Mouse (Mus musculus) small intestine, adult 2 months (tissue): ENCODE results near the gene Zfp46. TPM values are rescaled to one million over a fixed set of nuclear protein-coding genes. Genes with fewer than 3 reads are reported as not detected.
A peak's percentile ranks its signal among the peaks of the same experiment; 100 is the strongest.

Experiments used
- H3K27ac ChIP-seq: fragments of 200-500 bp; 2 replicates; pipeline ENCODE4 v1.5.1; 2012; ENCODE audit warnings: low read depth, low read length, control low read depth, inconsistent platforms; ENCODE audit not compliant: insufficient read depth
- H3K27me3 ChIP-seq: fragments of 200-500 bp; 2 replicates; pipeline ENCODE4 v1.6.1; 2012; ENCODE audit warnings: mild to moderate bottlenecking, moderate library complexity, low read length, inconsistent platforms; ENCODE audit not compliant: control insufficient read depth, insufficient read depth
- H3K36me3 ChIP-seq: fragments of 200-500 bp; 2 replicates; pipeline ENCODE4 v1.6.1; 2012; ENCODE audit warnings: mild to moderate bottlenecking, low read length, control low read depth, inconsistent platforms; ENCODE audit not compliant: control insufficient read depth, insufficient read depth
- H3K4me1 ChIP-seq: fragments of 200-500 bp; 2 replicates; pipeline ENCODE4 v1.6.1; 2012; ENCODE audit warnings: low read length, inconsistent platforms, mixed read lengths; ENCODE audit not compliant: control insufficient read depth, insufficient read depth, insufficient read length
- H3K4me3 ChIP-seq: fragments of 200-500 bp; 2 replicates; pipeline ENCODE4 v1.5.1; 2012; ENCODE audit warnings: low read depth, mild to moderate bottlenecking, control low read depth, inconsistent platforms, low read length, moderate library complexity
- CTCF ChIP-seq: fragments of 200-500 bp; IDR thresholded peaks from 2 replicates; pipeline ENCODE4 v1.5.1; 2012; ENCODE audit warnings: low read depth, mild to moderate bottlenecking, control low read depth, inconsistent platforms, low read length, moderate library complexity, mixed read lengths; ENCODE audit not compliant: insufficient replicate concordance, insufficient read length; ENCODE audit errors: extremely low read depth
- POLR2A ChIP-seq: fragments of 200-500 bp; IDR thresholded peaks from 2 replicates; pipeline ENCODE4 v1.6.1; 2012; ENCODE audit warnings: low read depth, mild to moderate bottlenecking, control low read depth, inconsistent platforms, low read length, moderate library complexity
- WGBS: fragments of 180-500 bp; shearing (Covaris S2); methylation state at CpG from one replicate; pipeline ENCODE4 v1.1.7; 2018; 5-methylcytosine and 5-hydroxymethylcytosine counted together
- polyA plus RNA-seq: library from polyadenylated mRNA; depleted of rRNA; stranded (reverse); fragments of >200 nt; gene quantifications from 2 replicates; pipeline ENCODE4 v1.2.3, GENCODE M21; 2012

Gene Zfp46
- polyA plus RNA-seq, 1 experiment = 9.4 TPM

DNA sequence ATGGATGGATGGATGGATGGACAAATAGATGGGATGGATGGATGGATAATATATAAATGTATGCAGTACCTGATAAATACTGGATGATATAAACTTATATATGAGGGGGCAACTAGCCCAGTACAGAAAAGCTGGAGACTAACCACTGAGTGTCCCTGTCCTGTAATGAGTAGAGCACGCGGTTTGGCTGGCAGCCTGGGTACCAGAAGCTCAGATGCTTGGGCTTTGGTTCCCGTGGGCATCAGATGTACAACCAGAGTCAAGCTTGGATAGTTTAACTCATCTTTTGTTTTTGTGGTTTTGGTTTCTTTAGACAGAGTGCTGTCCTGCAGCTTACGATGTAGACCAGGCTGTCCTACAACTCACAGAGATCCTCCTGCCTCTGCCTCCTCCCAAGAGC, 20.9 kb upstream of the Zfp46 start:
- WGBS = 95% methylated on average over 4 of the region's 4 CpGs
- no peak overlapping the region for H3K27ac ChIP-seq
- H3K4me3 ChIP-seq = no peak overlapping the region
- TF ChIP-seq POLR2A (no peak), CTCF (no peak)
- H3K27me3 ChIP-seq = no peaks in the 10 kb centered on the region
- 0 out of 2 replicates have a peak, but pooled peaks cover 1% of the 10 kb centered on the region for H3K36me3 ChIP-seq
- 0 out of 2 replicates have a peak, but pooled peaks cover 2% of the 10 kb centered on the region for H3K4me1 ChIP-seq

DNA sequence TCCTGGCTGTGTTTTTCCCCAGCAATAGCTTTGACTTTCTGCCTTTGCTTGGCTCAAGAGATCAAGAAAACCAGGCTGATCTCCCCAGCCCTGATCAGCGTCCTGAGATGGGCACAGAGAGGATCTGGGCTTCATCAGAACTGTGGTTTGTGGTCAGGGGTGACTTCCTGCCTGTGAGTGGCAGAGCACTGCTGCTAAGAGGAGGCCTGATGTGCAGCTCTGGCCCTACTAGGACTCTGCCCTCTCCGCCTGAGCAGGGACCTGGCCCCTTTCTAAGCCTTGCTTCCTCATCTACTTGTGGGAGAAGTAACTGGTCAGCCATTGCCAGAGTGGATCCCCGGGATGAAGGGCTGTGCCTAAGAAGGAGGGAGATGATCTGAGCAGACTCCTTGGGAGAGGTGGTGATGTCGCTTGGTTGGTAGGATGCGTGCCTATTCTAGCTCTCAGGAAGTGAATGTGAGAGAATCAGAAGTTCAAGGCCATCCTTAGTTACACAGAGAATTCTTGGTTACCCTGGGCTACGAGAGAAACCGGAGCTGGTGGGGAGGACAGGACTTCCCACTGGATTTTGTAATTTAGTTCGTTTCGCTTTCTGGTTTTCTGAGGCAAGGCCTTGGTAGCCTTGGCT, 17.7 kb upstream of the Zfp46 start:
- 0 out of 2 replicates have a peak, but pooled peaks cover 2% of the 10 kb centered on the region for H3K4me1 ChIP-seq
- 73% methylated on average over 9 of the region's 9 CpGs for WGBS
- H3K27me3 ChIP-seq = no peaks in the 10 kb centered on the region
- no peak overlapping the region for H3K4me3 ChIP-seq
- TF ChIP-seq CTCF (no peak), POLR2A (no peak)
- no peak overlapping the region for H3K27ac ChIP-seq
- 0 out of 2 replicates have a peak, but pooled peaks cover 1% of the 10 kb centered on the region for H3K36me3 ChIP-seq

DNA sequence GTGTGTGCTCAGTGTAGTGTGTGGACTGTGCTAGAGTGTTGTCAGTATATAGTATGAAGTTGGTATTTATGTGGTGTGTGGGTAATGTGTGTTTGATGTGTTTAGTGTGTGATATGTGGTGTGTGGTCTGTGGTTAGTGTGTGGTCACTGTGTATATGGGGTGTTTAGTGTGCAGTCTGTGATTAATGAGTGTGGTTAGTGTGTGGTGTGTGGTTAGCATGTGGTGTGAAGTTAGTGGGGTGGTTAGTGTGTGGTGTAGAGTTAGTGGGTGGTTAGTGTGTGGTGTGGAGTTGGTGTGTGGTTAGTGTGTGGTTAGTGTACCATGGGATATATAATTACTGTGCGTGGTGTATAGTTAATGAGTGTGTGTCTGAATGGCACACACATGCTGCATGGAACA, 15.6 kb upstream of the Zfp46 start:
- H3K4me1 ChIP-seq = 0 out of 2 replicates have a peak, but pooled peaks cover 2% of the 10 kb centered on the region
- peaks cover 4% of the 10 kb centered on the region; the same call in 1 of the 2 replicates for H3K36me3 ChIP-seq
- WGBS = 88% methylated on average over 1 of the region's 1 CpGs
- TF ChIP-seq CTCF (no peak), POLR2A (no peak)
- H3K27me3 ChIP-seq = no peaks in the 10 kb centered on the region
- H3K27ac ChIP-seq = no peak overlapping the region
- H3K4me3 ChIP-seq = no peak overlapping the region

DNA sequence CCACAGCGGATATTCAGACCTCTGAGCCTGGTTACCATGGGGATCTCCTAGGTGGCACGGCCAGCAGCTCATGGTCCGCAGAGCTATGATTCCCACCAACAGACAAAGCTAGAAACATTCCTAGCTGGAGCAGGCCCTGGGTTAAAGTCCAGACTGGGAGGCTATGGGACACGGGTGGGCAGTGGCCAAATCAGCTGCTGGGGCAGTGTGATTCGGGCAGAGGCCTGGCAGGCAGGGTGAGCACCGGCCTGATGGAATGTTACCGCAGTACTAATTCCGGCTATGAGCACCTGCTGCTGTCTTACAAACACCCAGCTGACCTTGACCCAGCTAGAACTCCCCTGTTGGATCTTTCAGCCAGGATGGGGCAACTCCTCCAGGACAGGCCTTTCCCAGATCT, 13.8 kb upstream of the Zfp46 start:
- no peak overlapping the region for H3K4me3 ChIP-seq
- no peaks in the 10 kb centered on the region for H3K27me3 ChIP-seq
- no peak overlapping the region for H3K27ac ChIP-seq
- WGBS = 88% methylated on average over 8 of the region's 8 CpGs
- TF ChIP-seq CTCF (no peak), POLR2A (no peak)
- H3K36me3 ChIP-seq = peaks cover 4% of the 10 kb centered on the region; the same call in 1 of the 2 replicates
- H3K4me1 ChIP-seq = 0 out of 2 replicates have a peak, but pooled peaks cover 2% of the 10 kb centered on the region

DNA sequence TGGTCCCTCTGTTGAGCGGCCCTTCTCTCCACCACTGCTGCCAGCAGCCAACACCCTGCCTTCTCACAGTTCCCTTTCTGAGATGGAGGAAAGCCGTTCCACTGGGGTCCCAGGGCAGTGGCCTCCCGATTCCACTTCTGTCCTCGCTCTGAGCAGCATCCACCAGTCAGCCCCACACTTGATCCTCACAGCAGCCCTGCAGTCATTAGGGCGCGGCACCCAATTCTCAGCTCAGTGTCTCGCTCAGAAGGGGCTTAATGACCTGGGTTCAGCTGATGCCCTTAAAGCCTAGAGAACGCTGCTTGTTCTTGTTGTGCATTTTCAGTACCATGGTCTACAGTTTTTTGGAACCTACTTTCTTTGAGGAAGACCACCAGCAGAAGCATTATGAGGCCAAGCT, 3.4 kb upstream of the Zfp46 start:
- Histone ChIP-seq H3K4me3 (no peak overlapping the region), H3K4me1 (no peaks in the 10 kb centered on the region; the same call in 1 of the 2 replicates), H3K27me3 (no peaks in the 10 kb centered on the region), H3K27ac (no peak overlapping the region), H3K36me3 (no peaks in the 10 kb centered on the region)
- TF ChIP-seq POLR2A = no peak
- no peak for TF ChIP-seq CTCF
- WGBS = 82% methylated on average over 8 of the region's 8 CpGs

DNA sequence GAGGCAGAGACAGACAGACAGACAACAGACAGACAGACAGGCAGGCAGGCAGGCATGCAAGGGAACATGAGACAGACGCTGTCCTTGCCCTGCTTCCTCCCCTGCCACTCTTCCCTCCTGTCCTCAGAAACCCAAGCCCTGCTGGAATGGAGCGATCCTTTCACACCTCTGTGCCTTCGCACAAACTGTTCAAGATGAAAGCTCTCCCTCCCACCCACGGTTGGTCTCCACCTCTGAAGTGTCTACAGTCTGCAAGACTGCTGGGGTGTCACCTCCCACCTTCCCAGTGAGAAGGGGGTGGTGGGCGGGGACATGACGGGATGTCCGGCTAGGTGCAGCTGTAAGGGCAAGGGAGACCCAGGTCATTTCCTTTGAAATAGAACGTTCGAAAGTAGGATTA, 2.9 kb upstream of the Zfp46 start:
- H3K27ac ChIP-seq = no peak overlapping the region
- no peak overlapping the region for H3K4me3 ChIP-seq
- no peaks in the 10 kb centered on the region for H3K27me3 ChIP-seq
- 79% methylated on average over 9 of the region's 9 CpGs for WGBS
- no peak for TF ChIP-seq CTCF
- TF ChIP-seq POLR2A = no peak
- H3K4me1 ChIP-seq = peaks cover 1% of the 10 kb centered on the region; the same call in 1 of the 2 replicates
- H3K36me3 ChIP-seq = no peaks in the 10 kb centered on the region

DNA sequence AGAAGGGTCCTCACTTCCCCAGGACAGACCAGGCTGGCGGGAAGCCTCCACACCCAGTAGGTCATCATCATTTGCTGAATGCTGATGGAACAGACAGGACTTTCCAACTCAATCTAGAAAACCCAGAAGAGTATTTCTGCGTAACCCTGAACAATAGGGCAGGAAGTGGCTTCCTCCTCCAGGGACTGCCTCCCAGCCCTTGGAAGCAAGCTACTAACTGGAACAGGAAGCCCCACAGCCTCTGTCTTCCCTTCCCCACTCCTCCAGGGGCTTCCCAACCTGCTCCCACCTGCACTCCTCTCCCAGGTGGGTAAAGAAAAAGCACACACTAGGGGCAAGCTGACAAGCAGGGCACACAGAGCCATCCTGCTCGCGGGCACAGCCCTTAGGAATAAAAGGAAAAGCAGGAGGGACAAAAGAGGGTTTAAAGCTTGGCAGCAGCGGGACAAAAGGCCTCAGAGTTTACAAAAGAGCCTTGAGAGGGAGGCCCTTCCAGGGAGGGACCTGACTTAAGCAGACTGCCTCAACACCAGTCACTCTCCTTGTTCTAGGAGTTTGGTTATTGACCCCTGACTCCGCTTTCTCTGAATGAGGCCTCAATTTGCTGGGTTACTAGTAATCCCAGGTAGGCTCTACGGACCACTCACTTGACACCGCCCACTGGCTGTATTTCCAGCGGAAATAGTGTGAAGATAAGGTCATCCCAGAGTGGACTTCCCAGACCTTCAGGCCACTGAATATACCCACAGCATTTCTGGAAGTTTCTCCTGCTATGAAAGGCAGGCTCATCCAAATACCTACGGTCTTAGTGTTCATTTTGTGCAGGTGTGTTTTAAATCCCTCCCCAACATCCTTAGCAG, 1.6 kb upstream of the Zfp46 start:
- H3K4me3 ChIP-seq = no peak overlapping the region
- H3K27me3 ChIP-seq = no peaks in the 10 kb centered on the region
- 77% methylated on average over 10 of the region's 10 CpGs for WGBS
- peak overlapping the region; percentile 55 for H3K27ac ChIP-seq
- H3K4me1 ChIP-seq = peaks cover 3% of the 10 kb centered on the region; the same call in 1 of the 2 replicates
- H3K36me3 ChIP-seq = no peaks in the 10 kb centered on the region
- no peak for TF ChIP-seq CTCF
- TF ChIP-seq POLR2A = no peak
